Mouse (Mus musculus) forebrain, embryonic 15.5 days (tissue): Measurements from ENCODE around the gene Srxn1. TPM values are rescaled to one million over a fixed set of nuclear protein-coding genes. Genes with fewer than 3 reads are reported as not detected.

ENCODE experiments used
- ATAC-seq: fragments of 200-750 bp; cut with Nextera tagmentation; replicated peaks from 2 replicates; pipeline ENCODE4 v1.8.0; 2017; ENCODE audit warnings: mild to moderate bottlenecking, moderate TSS enrichment, moderate library complexity
- H3K27ac ChIP-seq: fragments of 300-500 bp; sonication (generic); replicated peaks from 2 replicates; pipeline ENCODE4 v1.5.1; 2015; ENCODE audit warnings: mild to moderate bottlenecking, inconsistent platforms
- H3K27me3 ChIP-seq: fragments of 300-500 bp; sonication (generic); 2 replicates; pipeline ENCODE4 v1.6.1; 2015; ENCODE audit warnings: inconsistent platforms
- H3K36me3 ChIP-seq: fragments of 300-500 bp; sonication (generic); 2 replicates; pipeline ENCODE4 v1.6.1; 2015; ENCODE audit warnings: mild to moderate bottlenecking, inconsistent platforms
- H3K4me1 ChIP-seq: fragments of 300-500 bp; sonication (generic); 2 replicates; pipeline ENCODE4 v1.6.1; 2015; ENCODE audit warnings: inconsistent platforms
- H3K4me2 ChIP-seq: fragments of 300-500 bp; sonication (generic); replicated peaks from 2 replicates; pipeline ENCODE4 v1.6.1; 2015; ENCODE audit warnings: mild to moderate bottlenecking, inconsistent platforms
- H3K4me3 ChIP-seq: fragments of 300-500 bp; sonication (generic); 2 replicates; pipeline ENCODE4 v1.5.1; 2015; ENCODE audit warnings: mild to moderate bottlenecking, inconsistent platforms
- H3K9ac ChIP-seq: fragments of 300-500 bp; sonication (generic); replicated peaks from 2 replicates; pipeline ENCODE4 v1.6.1; 2015; ENCODE audit warnings: mild to moderate bottlenecking, inconsistent platforms
- H3K9me3 ChIP-seq: fragments of 300-500 bp; sonication (generic); 2 replicates; pipeline ENCODE4 v1.6.1; 2016; ENCODE audit warnings: inconsistent platforms
- WGBS: fragments of 180-500 bp; shearing (Covaris S2); methylation state at CpG from one replicate; pipeline ENCODE4 v1.1.7; 2015; ENCODE audit warnings: mixed read lengths; 5-methylcytosine and 5-hydroxymethylcytosine counted together
- polyA plus RNA-seq: library from polyadenylated mRNA; unstranded; fragments of >200 nt; fragmentation: Nextera tagmentation; extraction: Ambion mirVana; gene quantifications from 2 replicates; pipeline ENCODE4 v1.2.1, GENCODE M21; 2015

Srxn1 gene
- polyA plus RNA-seq, 1 experiment from 2014 or later: 13.0 TPM

DNA sequence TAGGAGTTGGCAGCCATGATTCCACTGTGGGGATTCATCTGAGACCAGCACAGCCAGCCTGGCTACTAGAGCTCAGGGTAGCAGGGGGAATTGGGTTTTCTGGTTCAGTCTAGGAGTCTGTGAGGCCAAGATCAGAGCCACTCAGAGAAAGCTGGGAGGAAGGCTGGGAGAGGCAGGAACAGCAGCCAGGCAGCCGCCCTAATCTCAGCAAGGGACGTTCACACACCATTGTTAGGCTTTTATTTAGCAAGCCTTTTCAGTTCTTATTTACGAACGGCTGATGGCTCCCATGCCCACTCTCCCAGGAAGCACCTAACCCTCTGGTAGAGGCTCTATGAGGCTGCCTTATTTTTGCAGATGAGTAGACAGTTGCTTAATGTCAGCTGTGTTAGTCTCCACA lies 44.6 kb downstream of the Srxn1 start:
- Histone ChIP-seq H3K9ac (no peak overlapping the region), H3K27me3 (peaks cover 4% of the 10 kb centered on the region), H3K4me2 (no peak overlapping the region), H3K9me3 (no peaks in the 10 kb centered on the region), H3K36me3 (no peaks in the 10 kb centered on the region), H3K4me3 (no peak overlapping the region), H3K4me1 (no peaks in the 10 kb centered on the region), H3K27ac (no peak overlapping the region)
- 7% methylated on average over 4 of the region's 4 CpGs for WGBS
- ATAC-seq: no peak

DNA sequence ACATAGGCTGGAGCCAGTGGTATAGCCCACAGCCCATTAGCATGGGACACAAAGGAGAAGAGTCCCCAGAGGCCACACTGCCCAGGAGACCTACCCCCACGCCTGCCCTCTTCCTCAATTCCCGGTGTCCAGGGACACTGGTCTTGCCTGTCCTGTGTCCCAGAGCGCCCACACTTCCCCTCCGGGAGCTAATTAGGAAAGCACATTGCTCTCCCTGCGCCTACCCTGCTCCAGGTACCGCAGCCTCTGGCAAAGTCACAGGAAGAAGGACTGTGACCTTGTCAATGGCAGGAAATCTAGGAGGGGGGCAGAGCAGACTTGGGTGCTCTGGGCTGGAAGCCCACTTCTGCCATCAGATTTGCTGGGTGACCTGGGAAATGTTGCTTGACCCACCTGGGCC lies 45.1 kb downstream of the Srxn1 start:
- WGBS: 60% methylated on average over 6 of the region's 6 CpGs
- no peak for ATAC-seq
- no peaks in the 10 kb centered on the region for H3K9me3 ChIP-seq
- H3K9ac ChIP-seq: no peak overlapping the region
- no peaks in the 10 kb centered on the region for H3K4me1 ChIP-seq
- H3K36me3 ChIP-seq: no peaks in the 10 kb centered on the region
- no peak overlapping the region for H3K4me3 ChIP-seq
- no peaks in the 10 kb centered on the region for H3K27me3 ChIP-seq
- H3K4me2 ChIP-seq: no peak overlapping the region
- no peak overlapping the region for H3K27ac ChIP-seq

DNA sequence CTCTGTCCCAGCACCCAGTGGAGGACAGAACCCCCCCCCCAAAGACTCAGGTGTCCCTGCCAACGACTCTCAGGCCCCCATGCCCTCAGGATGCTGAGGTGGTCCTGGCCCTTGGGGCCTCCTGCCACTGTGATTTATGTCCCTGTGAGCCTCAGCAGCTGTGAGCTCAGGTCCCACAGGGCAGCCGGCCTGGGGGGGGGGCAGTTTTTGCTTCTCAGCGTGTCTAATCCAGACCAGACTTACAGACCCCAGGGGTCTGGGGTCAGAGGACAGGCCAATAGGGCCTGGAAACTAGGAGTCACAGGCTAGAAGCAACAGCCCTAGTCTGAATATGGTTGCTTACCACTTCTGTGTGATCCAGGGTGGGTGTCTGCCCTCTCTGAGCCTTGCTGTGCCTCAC lies 48.0 kb downstream of the Srxn1 start:
- Histone ChIP-seq H3K9me3 (no peaks in the 10 kb centered on the region), H3K9ac (no peak overlapping the region), H3K4me1 (no peaks in the 10 kb centered on the region), H3K4me2 (no peak overlapping the region), H3K27me3 (no peaks in the 10 kb centered on the region), H3K27ac (no peak overlapping the region), H3K36me3 (no peaks in the 10 kb centered on the region), H3K4me3 (no peak overlapping the region)
- no peak for ATAC-seq
- 48% methylated on average over 3 of the region's 3 CpGs for WGBS

DNA sequence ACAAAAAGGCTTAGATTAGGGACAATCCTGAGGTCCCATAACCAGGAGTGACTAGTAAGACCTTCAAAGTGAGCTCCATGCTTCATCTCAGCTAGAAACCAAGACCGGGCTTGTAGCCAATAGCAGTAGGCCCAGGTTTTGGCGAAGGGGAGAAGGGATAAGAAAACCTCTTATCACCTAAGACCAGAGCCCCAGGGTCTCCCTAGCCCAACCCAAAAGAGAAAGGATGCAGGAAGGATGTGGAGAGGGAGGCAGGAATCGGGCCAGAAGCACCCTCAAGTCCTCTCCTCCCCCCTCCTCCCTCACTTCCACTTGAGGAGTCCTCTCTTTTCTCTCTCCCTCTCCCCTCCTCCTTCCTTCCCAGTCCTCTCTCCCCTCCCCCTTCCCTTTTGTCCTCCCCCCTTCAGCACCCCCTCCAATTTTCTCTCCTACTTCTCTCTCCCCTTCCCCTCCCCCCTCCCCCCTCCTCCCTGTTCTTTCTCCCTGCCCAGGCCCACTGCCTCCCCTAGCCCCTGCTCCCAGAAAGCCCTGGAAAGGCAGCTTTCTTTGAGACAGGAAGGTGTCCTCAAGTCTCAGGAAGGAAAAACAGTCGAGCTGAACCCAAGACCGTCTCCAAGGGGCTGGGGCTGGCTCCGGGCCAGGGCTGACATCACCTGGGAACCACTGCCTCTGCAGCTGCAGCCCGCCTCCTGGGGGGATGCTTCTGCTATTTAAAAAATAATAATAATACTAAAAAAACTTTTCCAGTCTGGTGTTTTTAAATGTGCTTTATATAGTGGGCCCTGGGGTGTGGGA lies 50.3 kb downstream of the Srxn1 start:
- Histone ChIP-seq H3K4me3 (no peak overlapping the region), H3K4me1 (no peaks in the 10 kb centered on the region), H3K36me3 (no peaks in the 10 kb centered on the region), H3K27ac (no peak overlapping the region), H3K27me3 (no peaks in the 10 kb centered on the region), H3K9me3 (no peaks in the 10 kb centered on the region), H3K9ac (no peak overlapping the region), H3K4me2 (no peak overlapping the region)
- WGBS: 41% methylated on average over 7 of the region's 7 CpGs
- ATAC-seq: no peak

DNA sequence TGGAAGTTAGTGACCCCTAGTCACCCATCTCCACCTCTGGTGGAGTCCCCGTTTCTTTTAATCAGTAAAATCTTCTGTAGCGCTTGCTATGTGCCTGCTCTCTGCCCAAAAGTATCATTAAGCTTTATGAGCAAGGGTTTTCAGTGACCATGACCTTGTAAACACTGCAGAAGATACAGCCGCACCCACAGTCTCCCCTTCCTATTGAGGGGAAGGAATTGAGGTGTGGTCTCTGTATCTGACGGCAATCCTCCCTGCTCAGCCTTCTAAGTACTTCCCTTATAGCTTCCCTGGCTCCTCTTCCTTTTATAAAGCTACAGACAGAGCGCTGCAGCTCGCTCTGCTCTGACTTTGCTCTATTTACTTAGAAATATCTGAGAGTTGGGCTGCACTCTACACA lies 51.2 kb downstream of the Srxn1 start:
- no peaks in the 10 kb centered on the region for H3K36me3 ChIP-seq
- H3K4me1 ChIP-seq: no peaks in the 10 kb centered on the region
- no peaks in the 10 kb centered on the region for H3K9me3 ChIP-seq
- 84% methylated on average over 6 of the region's 6 CpGs for WGBS
- no peak overlapping the region for H3K27ac ChIP-seq
- no peak overlapping the region for H3K4me2 ChIP-seq
- H3K27me3 ChIP-seq: no peaks in the 10 kb centered on the region
- H3K9ac ChIP-seq: no peak overlapping the region
- ATAC-seq: no peak
- no peak overlapping the region for H3K4me3 ChIP-seq

- no peak overlapping the region for H3K27ac ChIP-seq
- H3K27me3 ChIP-seq: no peaks in the 10 kb centered on the region
- H3K9me3 ChIP-seq: no peaks in the 10 kb centered on the region
- H3K4me1 ChIP-seq: no peaks in the 10 kb centered on the region
- no peak overlapping the region for H3K4me3 ChIP-seq
- 92% methylated on average over 1 of the region's 1 CpGs for WGBS
- no peaks in the 10 kb centered on the region for H3K36me3 ChIP-seq
- H3K9ac ChIP-seq: no peak overlapping the region
- H3K4me2 ChIP-seq: no peak overlapping the region
- ATAC-seq: no peak
Measured at GRCm38 (mm10) chr2:152159487-152159886, 54.2 kb downstream of the Srxn1 start.

Other genes starting within 250 kb of the Srxn1 start
- gene Angpt4, start 194.3 kb upstream of the Srxn1 start, polyA plus RNA-seq: 0.20 TPM in 1 of 2 replicates, not detected in the other
- gene Fam110a, start 125.3 kb upstream of the Srxn1 start, polyA plus RNA-seq: 71.9 and 75.2 TPM in 2 replicates
- gene Slc52a3, start 109.0 kb upstream of the Srxn1 start, polyA plus RNA-seq: 0.84 and 1.3 TPM in 2 replicates
- 20.9 and 22.9 TPM in 2 replicates for gene Scrt2, start 24.0 kb upstream of the Srxn1 start, polyA plus RNA-seq
- gene Tcf15, start 38.0 kb downstream of the Srxn1 start, polyA plus RNA-seq: 1.8 and 2.2 TPM in 2 replicates
- 116 TPM in 2 replicates for gene Csnk2a1, start 121.3 kb downstream of the Srxn1 start, polyA plus RNA-seq
- gene Tbc1d20, start 188.3 kb downstream of the Srxn1 start, polyA plus RNA-seq: 36.8 and 37.9 TPM in 2 replicates
- gene Rbck1, start 227.1 kb downstream of the Srxn1 start, polyA plus RNA-seq: 102 and 105 TPM in 2 replicates
- 0.55 and 0.85 TPM in 2 replicates for gene Trib3, start 238.5 kb downstream of the Srxn1 start, polyA plus RNA-seq